Mouse (Mus musculus): ENCODE results near the gene Sult1d1. TPM values are rescaled to one million over a fixed set of nuclear protein-coding genes. Genes with fewer than 3 reads are reported as not detected.

Gene Sult1d1
- polyA plus RNA-seq, 1 experiment = 0.12 TPM

Other genes with a start within 250 kb of the Sult1d1 start
- gene Ugt2a3, start 231.8 kb downstream of the Sult1d1 start, polyA plus RNA-seq (2012; rRNA removed) = 0.06 TPM in 1 of 2 replicates, not detected in the other
- gene Ugt2b38, start 144.8 kb downstream of the Sult1d1 start, polyA plus RNA-seq (2012; rRNA removed) = not detected in 2 replicates
- 0.04 TPM in 1 of 2 replicates, not detected in the other for gene Ugt2a2, start 86.8 kb downstream of the Sult1d1 start, polyA plus RNA-seq (2012; rRNA removed)
- gene Gm43638, start 82.2 kb downstream of the Sult1d1 start, polyA plus RNA-seq (2012; rRNA removed) = not detected in 2 replicates
- gene Ugt2a1, start 78.2 kb downstream of the Sult1d1 start, polyA plus RNA-seq (2012; rRNA removed) = not detected in 2 replicates
- gene Sult1b1, start 30.8 kb downstream of the Sult1d1 start, polyA plus RNA-seq (2012; rRNA removed) = 0.05 TPM in 1 of 2 replicates, not detected in the other
- 4.2 and 6.6 TPM in 2 replicates for gene Sult1e1, start 22.6 kb upstream of the Sult1d1 start, polyA plus RNA-seq (2012; rRNA removed)
- gene Csn1s1, start 97.2 kb upstream of the Sult1d1 start, polyA plus RNA-seq (2012; rRNA removed) = not detected in 2 replicates
- not detected in 2 replicates for gene Csn2, start 130.6 kb upstream of the Sult1d1 start, polyA plus RNA-seq (2012; rRNA removed)
- not detected in 2 replicates for gene Csn1s2a, start 205.5 kb upstream of the Sult1d1 start, polyA plus RNA-seq (2012; rRNA removed)
- gene Csn1s2b, start 239.1 kb upstream of the Sult1d1 start, polyA plus RNA-seq (2012; rRNA removed) = not detected in 2 replicates